Mouse (Mus musculus): ENCODE results near the gene Klk1b8. TPM values are rescaled to one million over a fixed set of nuclear protein-coding genes. Genes with fewer than 3 reads are reported as not detected.
"Not testable (repeated sequence)": the region's sequence is repeated elsewhere in the genome, so short reads cannot be mapped to it uniquely, and the experiment has no call there.

Gene Klk1b8
- polyA plus RNA-seq, 1 experiment from 2014 or later, result not detected

DNA sequence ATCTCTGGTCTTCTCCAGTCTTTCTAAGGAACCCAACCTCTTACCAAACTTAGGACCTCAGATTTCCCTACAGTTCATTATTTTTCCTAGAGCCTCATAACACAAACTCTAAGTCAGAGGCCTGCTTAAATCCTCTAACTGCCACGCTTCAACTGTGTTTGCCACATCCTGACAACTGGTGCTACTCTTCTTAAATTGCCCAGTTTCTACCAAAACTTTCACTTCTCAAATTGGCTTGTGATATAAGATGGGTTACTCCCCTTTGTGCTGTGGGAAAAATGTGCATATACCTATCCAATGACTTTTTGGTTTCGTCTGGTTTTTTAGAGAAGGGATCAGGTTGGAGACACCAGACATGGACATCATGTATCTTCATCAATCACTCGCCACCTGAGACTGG, 16.6 kb downstream of the Klk1b8 start:
- H3K9me3 ChIP-seq (ENCODE audit: control insufficient read depth, low read length), result no peaks in the 10 kb centered on the region
- H3K27ac ChIP-seq (replicated peaks; ENCODE audit: low read depth, low read length), result no peak overlapping the region
- no peak for ATAC-seq (ENCODE audit: low FRiP score, low TSS enrichment)
- no peaks in the 10 kb centered on the region for H3K36me3 ChIP-seq (ENCODE audit: control insufficient read depth, insufficient read depth, low read length)
- no peaks in the 10 kb centered on the region for H3K4me1 ChIP-seq (ENCODE audit: control insufficient read depth, insufficient read depth, low read length)
- no peaks in the 10 kb centered on the region for H3K27me3 ChIP-seq (ENCODE audit: control insufficient read depth, insufficient read depth, low read length)
- no peak overlapping the region for H3K9ac ChIP-seq (replicated peaks; ENCODE audit: low read length)
- DNase-seq, result no peak
- 84% methylated on average over 3 of the region's 3 CpGs for WGBS
- H3K4me3 ChIP-seq (replicated peaks; ENCODE audit: low read depth, low read length), result no peak overlapping the region
- H3K4me2 ChIP-seq (ENCODE audit: low read length), result no peak overlapping the region

DNA sequence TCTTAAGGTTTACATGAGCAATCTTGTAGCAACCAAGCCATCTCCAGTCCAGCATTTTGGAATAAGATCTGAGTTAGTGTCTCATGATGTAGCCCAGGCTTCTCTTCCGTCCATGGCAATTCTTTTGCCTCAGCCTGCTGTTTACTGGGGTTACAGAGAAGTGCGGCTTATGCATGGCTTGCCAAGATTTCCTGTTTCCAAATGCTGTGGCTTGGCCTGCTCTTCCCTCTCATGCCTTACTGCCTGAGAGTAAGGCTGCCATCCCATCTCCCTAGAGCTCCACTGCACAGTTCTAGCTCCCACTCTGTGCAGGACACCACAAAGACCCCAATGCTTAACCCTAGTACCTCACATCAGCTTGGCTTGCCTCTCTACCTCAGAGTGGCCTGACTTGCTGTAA, 17.1 kb downstream of the Klk1b8 start:
- no peak for ATAC-seq (ENCODE audit: low FRiP score, low TSS enrichment)
- WGBS, result 85% methylated on average over 2 of the region's 2 CpGs

DNA sequence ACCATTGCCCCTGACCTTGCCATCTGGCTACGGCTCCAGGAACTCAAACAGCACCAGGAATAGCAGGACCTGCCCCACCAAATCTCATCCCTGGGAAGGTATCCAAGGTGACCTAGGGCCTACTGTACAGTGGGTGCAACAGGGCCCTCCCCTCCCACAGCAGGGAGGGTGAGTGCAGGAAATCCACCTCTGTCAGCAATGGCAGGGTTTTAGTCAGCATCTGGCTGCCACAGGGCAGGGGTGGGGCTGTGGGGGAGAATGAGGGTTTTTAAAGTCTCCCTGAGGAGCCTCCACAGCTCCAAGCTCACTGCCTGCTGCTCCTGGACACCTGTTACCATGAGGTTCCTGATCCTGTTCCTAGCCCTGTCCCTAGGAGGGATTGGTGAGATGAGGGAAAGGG, 25.3 kb downstream of the Klk1b8 start, which contains the start of gene Klk1b9:
TSS of gene Klk1b9 (plus strand) at position 301 of the 400 bp plus-strand sequence.
- not testable (repeated sequence) for H3K36me3 ChIP-seq (ENCODE audit: control insufficient read depth, insufficient read depth, low read length); H3K4me3 ChIP-seq (replicated peaks; ENCODE audit: low read depth, low read length); H3K27me3 ChIP-seq (ENCODE audit: control insufficient read depth, insufficient read depth, low read length); H3K9ac ChIP-seq (replicated peaks; ENCODE audit: low read length); ATAC-seq (ENCODE audit: low FRiP score, low TSS enrichment); DNase-seq; H3K4me2 ChIP-seq (ENCODE audit: low read length); H3K4me1 ChIP-seq (ENCODE audit: control insufficient read depth, insufficient read depth, low read length); H3K27ac ChIP-seq (replicated peaks; ENCODE audit: low read depth, low read length); H3K9me3 ChIP-seq (ENCODE audit: control insufficient read depth, low read length)
- WGBS, result 86% methylated on average over 1 of the region's 1 CpGs

More for the DNA sequence above, 17.1 kb downstream of the Klk1b8 start:
- no peak overlapping the region for H3K27ac ChIP-seq (replicated peaks; ENCODE audit: low read depth, low read length)
- no peaks in the 10 kb centered on the region for H3K36me3 ChIP-seq (ENCODE audit: control insufficient read depth, insufficient read depth, low read length)
- no peaks in the 10 kb centered on the region for H3K27me3 ChIP-seq (ENCODE audit: control insufficient read depth, insufficient read depth, low read length)
- no peaks in the 10 kb centered on the region for H3K4me1 ChIP-seq (ENCODE audit: control insufficient read depth, insufficient read depth, low read length)
- no peak overlapping the region for H3K9ac ChIP-seq (replicated peaks; ENCODE audit: low read length)
- no peak for DNase-seq
- H3K4me3 ChIP-seq (replicated peaks; ENCODE audit: low read depth, low read length), result no peak overlapping the region
- no peaks in the 10 kb centered on the region for H3K9me3 ChIP-seq (ENCODE audit: control insufficient read depth, low read length)
- H3K4me2 ChIP-seq (ENCODE audit: low read length), result no peak overlapping the region

DNA sequence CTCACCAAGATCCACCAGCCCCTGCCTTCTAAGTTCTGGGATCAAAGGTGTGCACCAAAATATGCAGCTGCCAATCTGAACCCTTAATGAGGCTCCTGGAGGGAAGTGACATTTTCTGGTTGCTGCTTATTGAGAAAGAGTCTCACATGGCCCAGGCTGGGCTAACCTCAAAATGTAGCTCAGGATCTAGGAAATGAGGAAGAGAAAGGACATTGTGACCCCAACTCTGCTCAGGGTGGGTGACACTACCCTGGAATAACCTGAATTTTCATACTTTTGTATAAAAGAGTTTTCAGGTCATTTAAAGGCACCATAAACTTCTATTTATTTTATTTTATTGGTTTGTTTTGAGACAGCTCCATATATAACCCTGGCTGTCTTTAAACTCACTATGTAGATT, 35.2 kb downstream of the Klk1b8 start:
- Histone ChIP-seq H3K9ac (replicated peaks; ENCODE audit: low read length) (no peak overlapping the region), H3K9me3 (ENCODE audit: control insufficient read depth, low read length) (no peaks in the 10 kb centered on the region), H3K27me3 (ENCODE audit: control insufficient read depth, insufficient read depth, low read length) (no peaks in the 10 kb centered on the region), H3K4me1 (ENCODE audit: control insufficient read depth, insufficient read depth, low read length) (no peaks in the 10 kb centered on the region), H3K27ac (replicated peaks; ENCODE audit: low read depth, low read length) (no peak overlapping the region), H3K4me2 (ENCODE audit: low read length) (no peak overlapping the region), H3K36me3 (ENCODE audit: control insufficient read depth, insufficient read depth, low read length) (no peaks in the 10 kb centered on the region), H3K4me3 (replicated peaks; ENCODE audit: low read depth, low read length) (no peak overlapping the region)
- ATAC-seq (ENCODE audit: low FRiP score, low TSS enrichment) (no peak), DNase-seq (no peak)

DNA sequence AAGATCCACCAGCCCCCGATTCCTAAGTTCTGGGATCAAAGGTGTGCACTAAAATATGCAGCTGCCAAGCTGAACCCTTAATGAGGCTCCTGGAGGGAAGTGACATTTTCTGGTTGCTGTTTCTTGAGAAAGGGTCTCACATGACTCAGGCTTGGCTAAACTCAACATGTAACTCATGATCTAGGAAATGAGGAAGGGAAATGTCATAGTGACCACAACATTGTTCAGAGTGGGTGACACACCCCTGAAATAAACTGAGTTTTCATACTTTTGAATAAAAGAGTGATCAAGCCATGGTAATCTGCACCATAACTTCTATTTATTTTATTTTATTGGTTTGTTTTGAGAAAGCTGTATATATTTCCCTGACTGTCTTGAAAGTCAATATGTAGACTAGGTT, 44.4 kb downstream of the Klk1b8 start:
- DNase-seq; H3K4me1 ChIP-seq (ENCODE audit: control insufficient read depth, insufficient read depth, low read length); ATAC-seq (ENCODE audit: low FRiP score, low TSS enrichment); H3K9ac ChIP-seq (replicated peaks; ENCODE audit: low read length); H3K27ac ChIP-seq (replicated peaks; ENCODE audit: low read depth, low read length); H3K4me3 ChIP-seq (replicated peaks; ENCODE audit: low read depth, low read length); H3K4me2 ChIP-seq (ENCODE audit: low read length); H3K9me3 ChIP-seq (ENCODE audit: control insufficient read depth, low read length); H3K36me3 ChIP-seq (ENCODE audit: control insufficient read depth, insufficient read depth, low read length); H3K27me3 ChIP-seq (ENCODE audit: control insufficient read depth, insufficient read depth, low read length): not testable (repeated sequence)
- 81% methylated on average over 1 of the region's 1 CpGs for WGBS

DNA sequence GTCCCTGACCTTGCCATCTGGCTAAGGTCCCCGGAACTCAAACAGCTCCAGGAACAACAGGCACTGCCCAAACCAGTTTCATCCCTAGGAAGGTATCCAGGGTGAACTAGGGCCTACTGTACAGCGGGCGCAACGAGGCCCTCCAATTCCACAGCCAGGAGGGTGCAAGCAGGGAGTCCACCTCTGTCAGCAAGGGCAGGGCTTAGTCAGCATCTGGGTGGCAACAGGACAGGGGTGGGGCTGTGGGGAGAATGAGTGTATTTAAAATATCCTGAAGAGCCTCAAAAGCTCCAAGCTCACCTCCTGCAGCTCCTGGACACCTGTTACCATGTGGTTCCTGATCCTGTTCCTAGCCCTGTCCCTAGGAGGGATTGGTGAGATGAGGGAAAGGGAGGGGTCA, 45.1 kb downstream of the Klk1b8 start, which contains the start of gene Klk1b11:
TSS of gene Klk1b11 (plus strand) at position 301 of the 400 bp plus-strand sequence.
- not testable (repeated sequence) for H3K27ac ChIP-seq (replicated peaks; ENCODE audit: low read depth, low read length); ATAC-seq (ENCODE audit: low FRiP score, low TSS enrichment); H3K27me3 ChIP-seq (ENCODE audit: control insufficient read depth, insufficient read depth, low read length); H3K9ac ChIP-seq (replicated peaks; ENCODE audit: low read length); H3K4me1 ChIP-seq (ENCODE audit: control insufficient read depth, insufficient read depth, low read length); H3K4me3 ChIP-seq (replicated peaks; ENCODE audit: low read depth, low read length); DNase-seq; H3K4me2 ChIP-seq (ENCODE audit: low read length); H3K36me3 ChIP-seq (ENCODE audit: control insufficient read depth, insufficient read depth, low read length); H3K9me3 ChIP-seq (ENCODE audit: control insufficient read depth, low read length)
- WGBS, result 87% methylated on average over 4 of the region's 4 CpGs

Other genes with a start within 250 kb of the Klk1b8 start
- gene Klk13, start 238.1 kb upstream of the Klk1b8 start, polyA plus RNA-seq (2014; fragmentation: Nextera tagmentation; extraction: Ambion mirVana), result not detected in 2 replicates
- gene Klk12, start 181.8 kb upstream of the Klk1b8 start, polyA plus RNA-seq (2014; fragmentation: Nextera tagmentation; extraction: Ambion mirVana), result not detected in 2 replicates
- gene Klk11, start 176.1 kb upstream of the Klk1b8 start, polyA plus RNA-seq (2014; fragmentation: Nextera tagmentation; extraction: Ambion mirVana), result not detected in 2 replicates
- not detected in 2 replicates for gene Klk10, start 169.6 kb upstream of the Klk1b8 start, polyA plus RNA-seq (2014; fragmentation: Nextera tagmentation; extraction: Ambion mirVana)
- not detected in 2 replicates for gene Klk9, start 158.8 kb upstream of the Klk1b8 start, polyA plus RNA-seq (2014; fragmentation: Nextera tagmentation; extraction: Ambion mirVana)
- 6.2 and 6.7 TPM in 2 replicates for gene Klk8, start 153.1 kb upstream of the Klk1b8 start, polyA plus RNA-seq (2014; fragmentation: Nextera tagmentation; extraction: Ambion mirVana)
- not detected in 2 replicates for gene Klk7, start 139.4 kb upstream of the Klk1b8 start, polyA plus RNA-seq (2014; fragmentation: Nextera tagmentation; extraction: Ambion mirVana)
- gene Klk6, start 126.2 kb upstream of the Klk1b8 start, polyA plus RNA-seq (2014; fragmentation: Nextera tagmentation; extraction: Ambion mirVana), result not detected in 2 replicates
- not detected in 2 replicates for gene Klk5, start 108.7 kb upstream of the Klk1b8 start, polyA plus RNA-seq (2014; fragmentation: Nextera tagmentation; extraction: Ambion mirVana)
- gene Klk4, start 69.5 kb upstream of the Klk1b8 start, polyA plus RNA-seq (2014; fragmentation: Nextera tagmentation; extraction: Ambion mirVana), result not detected in 2 replicates
- gene Klk15, start 16.9 kb upstream of the Klk1b8 start, polyA plus RNA-seq (2014; fragmentation: Nextera tagmentation; extraction: Ambion mirVana), result not detected in 2 replicates
- not detected in 2 replicates for gene Klk1b1, start 16.1 kb downstream of the Klk1b8 start, polyA plus RNA-seq (2014; fragmentation: Nextera tagmentation; extraction: Ambion mirVana)
- not detected in 2 replicates for gene Klk1b9, start 25.4 kb downstream of the Klk1b8 start, polyA plus RNA-seq (2014; fragmentation: Nextera tagmentation; extraction: Ambion mirVana)
- not detected in 2 replicates for gene Klk1b11, start 45.2 kb downstream of the Klk1b8 start, polyA plus RNA-seq (2014; fragmentation: Nextera tagmentation; extraction: Ambion mirVana)
- not detected in 2 replicates for gene Klk1b26, start 61.5 kb downstream of the Klk1b8 start, polyA plus RNA-seq (2014; fragmentation: Nextera tagmentation; extraction: Ambion mirVana)
- not detected in 2 replicates for gene Klk1b27, start 101.6 kb downstream of the Klk1b8 start, polyA plus RNA-seq (2014; fragmentation: Nextera tagmentation; extraction: Ambion mirVana)
- gene Klk1b21, start 151.7 kb downstream of the Klk1b8 start, polyA plus RNA-seq (2014; fragmentation: Nextera tagmentation; extraction: Ambion mirVana), result not detected in 2 replicates
- not detected in 2 replicates for gene Klk1b22, start 162.0 kb downstream of the Klk1b8 start, polyA plus RNA-seq (2014; fragmentation: Nextera tagmentation; extraction: Ambion mirVana)
- gene Klk1b16, start 186.1 kb downstream of the Klk1b8 start, polyA plus RNA-seq (2014; fragmentation: Nextera tagmentation; extraction: Ambion mirVana), result not detected in 2 replicates
- gene Klk1b24, start 237.6 kb downstream of the Klk1b8 start, polyA plus RNA-seq (2014; fragmentation: Nextera tagmentation; extraction: Ambion mirVana), result not detected in 2 replicates
- not detected in 2 replicates for gene Klk1b3, start 247.5 kb downstream of the Klk1b8 start, polyA plus RNA-seq (2014; fragmentation: Nextera tagmentation; extraction: Ambion mirVana)